Mouse (Mus musculus): Measurements from ENCODE around the gene Gm17359.
"Not testable (repeated sequence)": the region's sequence is repeated elsewhere in the genome, so short reads cannot be mapped to it uniquely, and the experiment has no call there.

Gene Gm17359

DNA sequence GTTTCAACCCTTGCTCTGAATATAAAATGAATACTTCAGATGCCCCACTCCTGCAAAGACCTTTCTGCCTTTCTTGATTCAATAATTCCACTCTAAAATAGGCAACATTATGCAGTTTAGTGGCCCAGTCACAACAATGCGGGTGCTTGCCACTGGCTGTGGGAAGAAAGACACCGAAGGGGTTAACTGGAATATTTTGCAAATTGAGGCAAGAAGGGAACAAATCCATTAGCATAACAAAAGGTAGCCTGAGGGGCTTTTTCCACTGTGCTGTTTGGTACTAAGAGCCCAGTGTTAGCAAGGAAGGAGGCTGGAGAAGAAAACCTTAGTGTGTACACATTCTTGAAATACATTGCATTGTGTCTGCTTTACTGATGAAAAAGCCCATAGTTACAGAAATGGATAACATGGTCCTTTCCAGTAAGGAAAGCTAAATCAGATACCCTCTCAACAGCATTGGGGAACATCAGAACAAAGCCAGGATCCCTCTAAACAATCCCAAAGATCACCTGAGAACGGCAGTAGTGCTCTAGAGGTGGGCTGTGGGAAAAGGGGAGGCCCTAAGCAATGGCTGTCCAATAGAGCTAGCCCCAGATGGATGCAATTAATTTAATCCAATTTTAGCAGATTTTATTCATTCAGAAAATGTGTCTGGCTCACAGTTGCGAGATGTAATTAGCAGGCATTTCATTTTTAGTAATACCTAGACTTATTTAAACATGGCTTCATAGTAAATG, 80.7 kb downstream of the Gm17359 start:
- peak; percentile 78 for DNase-seq

- no peak for DNase-seq
Observed at GRCm38 (mm10) chr3:79418921-79419320, 82.5 kb downstream of the Gm17359 start.

DNA sequence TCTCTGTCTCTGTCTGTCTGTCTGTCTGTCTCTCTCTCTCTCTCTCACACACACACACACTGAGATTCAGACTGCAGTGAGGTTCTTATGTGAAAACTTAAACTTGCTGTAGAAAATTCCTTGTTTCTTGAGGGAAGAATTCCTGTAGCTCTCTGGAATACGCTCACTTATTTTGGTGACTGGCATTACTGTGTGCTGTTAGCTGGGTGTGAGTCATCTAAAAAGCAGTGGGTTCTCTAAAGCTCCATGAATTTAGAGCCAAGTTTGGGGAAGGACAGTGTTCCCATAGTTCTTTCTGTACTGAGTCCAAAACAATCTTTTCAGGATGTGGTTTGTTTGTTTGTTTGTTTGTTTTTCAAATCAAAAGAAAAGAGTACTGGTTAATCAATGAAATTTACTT, 89.0 kb downstream of the Gm17359 start:
- no peak for DNase-seq

GRCm38 (mm10) chr3:79433593-79433992, 97.1 kb downstream of the Gm17359 start:
- no peak for DNase-seq

GRCm38 (mm10) chr3:79434436-79434835, 98.0 kb downstream of the Gm17359 start:
- no peak for DNase-seq

GRCm38 (mm10) chr3:79434985-79435384, 98.5 kb downstream of the Gm17359 start:
- DNase-seq, result no peak

GRCm38 (mm10) chr3:79436186-79436585, 99.7 kb downstream of the Gm17359 start:
- DNase-seq, result no peak

- DNase-seq, result no peak
Observed at GRCm38 (mm10) chr3:79438276-79438675, 101.8 kb downstream of the Gm17359 start.

DNA sequence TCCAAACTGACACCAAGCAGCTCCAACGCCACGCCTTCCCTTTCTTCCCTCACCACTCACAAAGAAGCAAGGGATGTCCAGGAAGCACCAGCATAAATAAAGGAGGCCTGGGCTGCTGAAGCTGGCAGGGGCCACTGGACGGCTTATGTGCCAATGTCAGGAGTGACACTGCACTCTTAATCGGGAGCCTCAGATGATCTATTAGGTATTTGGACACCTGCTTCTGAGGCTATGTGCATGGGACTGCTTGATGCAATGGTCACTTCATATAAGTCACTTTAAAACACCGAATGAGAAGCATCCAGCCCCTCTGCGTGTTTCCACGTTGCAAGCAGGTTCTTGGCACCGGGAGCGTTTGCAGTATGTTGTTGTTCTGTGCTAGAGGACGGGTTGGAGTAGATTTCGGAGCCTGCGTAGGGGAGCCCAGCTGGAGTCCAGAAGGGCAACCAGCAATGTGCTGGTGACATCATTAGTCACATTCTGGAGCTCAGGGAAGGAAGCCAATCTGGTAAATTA, 104.6 kb downstream of the Gm17359 start:
- DNase-seq, result no peak

DNA sequence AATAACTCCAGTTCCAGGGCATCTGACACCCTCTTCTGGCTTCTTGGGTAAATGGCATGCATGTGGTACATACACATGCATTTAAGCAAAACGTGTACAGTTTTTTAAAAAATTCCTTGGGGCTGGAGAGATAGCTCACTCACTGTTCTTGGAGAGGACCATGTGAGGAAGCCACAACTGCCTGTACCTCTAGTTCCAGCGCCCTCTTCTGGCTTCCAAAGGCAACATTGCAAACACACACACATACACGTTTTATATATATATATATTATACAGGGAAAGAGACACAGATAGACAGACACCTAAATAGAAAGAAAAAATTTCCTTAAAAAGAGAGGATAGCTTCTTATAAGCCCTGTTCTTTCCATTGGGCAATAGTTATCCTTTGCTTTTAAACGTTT, 107.4 kb downstream of the Gm17359 start:
- no peak for DNase-seq

- no peak for DNase-seq
Observed at GRCm38 (mm10) chr3:79445041-79445440, 108.6 kb downstream of the Gm17359 start.

- no peak for DNase-seq
Observed at GRCm38 (mm10) chr3:79446124-79446523, 109.7 kb downstream of the Gm17359 start.

GRCm38 (mm10) chr3:79446648-79447047, 110.2 kb downstream of the Gm17359 start:
- DNase-seq, result not testable (repeated sequence)

DNA sequence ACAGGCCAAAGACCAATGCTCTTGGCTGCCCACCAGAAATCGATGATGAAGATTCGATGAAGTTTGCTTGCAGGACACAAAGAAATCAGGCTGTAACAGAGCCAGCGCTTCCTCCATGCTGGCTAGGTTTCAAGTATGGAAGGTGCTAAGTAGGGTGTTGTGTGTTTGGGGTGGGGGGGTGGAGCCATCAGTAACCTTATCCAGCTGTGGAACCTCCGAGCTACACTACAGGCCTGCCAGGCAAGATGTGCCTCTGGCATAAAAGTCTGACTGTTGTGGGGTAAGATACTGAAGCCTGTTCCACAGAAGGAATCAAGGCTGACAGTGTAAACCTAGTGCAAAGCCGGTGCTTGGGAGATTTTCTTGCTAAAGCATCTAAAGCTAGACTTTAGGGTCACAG, 112.0 kb downstream of the Gm17359 start:
- no peak for DNase-seq

- DNase-seq, result peak; percentile 37
Observed at GRCm38 (mm10) chr3:79449361-79449760, 112.9 kb downstream of the Gm17359 start.

GRCm38 (mm10) chr3:79452696-79453263, 116.3 kb downstream of the Gm17359 start:
- peak; percentile 77 for DNase-seq

- DNase-seq, result peak; percentile 31
Observed at GRCm38 (mm10) chr3:79455761-79456160, 119.3 kb downstream of the Gm17359 start.

DNA sequence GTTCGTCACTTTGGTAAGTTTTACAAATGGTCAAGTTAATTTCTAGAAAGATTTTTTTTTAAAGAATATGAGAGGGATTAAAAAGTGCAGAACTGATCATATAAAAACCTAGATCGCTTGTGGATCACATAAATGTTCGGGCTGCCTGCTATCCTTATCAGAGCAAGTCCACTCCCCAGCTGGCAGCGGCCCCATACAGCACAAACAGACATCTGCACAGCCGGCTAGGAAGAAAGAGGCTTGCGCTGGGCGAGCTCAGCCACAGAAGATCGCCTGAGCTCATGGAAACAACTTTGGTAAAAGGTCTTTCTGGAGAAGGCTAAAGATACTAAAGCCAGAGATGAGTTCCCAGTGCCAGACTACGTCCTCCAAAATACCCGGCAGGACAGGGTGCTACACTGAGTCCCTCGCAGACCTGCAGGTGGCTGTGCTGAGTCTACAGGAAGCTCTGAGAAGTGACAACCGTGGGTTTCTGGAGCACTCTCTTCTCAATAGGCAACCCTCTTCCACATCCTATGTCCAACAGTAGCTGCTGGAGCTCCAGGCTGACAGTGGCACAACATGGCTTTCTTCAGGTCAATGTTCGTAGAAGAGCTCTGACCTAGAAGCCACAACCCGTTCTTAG, 122.3 kb downstream of the Gm17359 start:
- no peak for DNase-seq

GRCm38 (mm10) chr3:79469440-79469839, 133.0 kb downstream of the Gm17359 start:
- DNase-seq, result no peak

DNA sequence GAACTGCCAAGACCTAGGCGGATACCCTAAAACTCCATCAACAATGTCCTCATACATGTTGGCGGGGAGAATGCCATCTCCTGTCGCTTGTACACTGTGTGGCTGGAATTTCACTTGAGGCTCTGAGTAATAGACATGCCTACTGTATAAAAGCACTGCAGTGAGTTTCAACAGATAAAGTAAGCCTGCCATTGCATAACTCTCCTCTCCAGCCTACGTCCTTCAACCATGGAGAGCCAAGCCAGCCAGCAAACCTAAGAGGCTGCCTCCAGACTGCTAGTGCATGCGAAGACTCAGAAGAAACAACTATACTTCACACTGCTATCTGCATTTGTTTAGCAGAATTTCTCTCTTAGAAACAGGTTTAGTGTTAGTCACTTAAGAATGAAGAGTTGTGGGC, 135.9 kb downstream of the Gm17359 start:
- no peak for DNase-seq

DNA sequence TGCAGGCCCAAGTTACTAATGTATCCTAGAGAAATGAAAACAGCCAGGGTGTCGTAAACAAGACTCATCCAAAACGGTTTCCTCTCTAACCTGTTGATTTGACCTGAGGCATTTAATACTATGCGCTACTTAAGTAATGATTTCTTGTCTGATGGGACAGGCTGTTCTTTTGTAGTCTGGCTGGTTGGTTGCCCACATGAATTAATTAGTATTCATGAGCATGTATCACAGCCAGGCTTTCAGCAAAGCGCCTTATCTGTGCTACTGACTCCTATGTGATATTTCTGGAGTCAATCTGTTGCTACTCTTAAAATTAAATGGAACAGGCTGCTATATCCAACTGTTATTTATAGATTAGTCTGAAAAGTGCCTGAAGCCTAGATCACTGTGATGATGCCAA, 138.4 kb downstream of the Gm17359 start:
- DNase-seq, result no peak

DNA sequence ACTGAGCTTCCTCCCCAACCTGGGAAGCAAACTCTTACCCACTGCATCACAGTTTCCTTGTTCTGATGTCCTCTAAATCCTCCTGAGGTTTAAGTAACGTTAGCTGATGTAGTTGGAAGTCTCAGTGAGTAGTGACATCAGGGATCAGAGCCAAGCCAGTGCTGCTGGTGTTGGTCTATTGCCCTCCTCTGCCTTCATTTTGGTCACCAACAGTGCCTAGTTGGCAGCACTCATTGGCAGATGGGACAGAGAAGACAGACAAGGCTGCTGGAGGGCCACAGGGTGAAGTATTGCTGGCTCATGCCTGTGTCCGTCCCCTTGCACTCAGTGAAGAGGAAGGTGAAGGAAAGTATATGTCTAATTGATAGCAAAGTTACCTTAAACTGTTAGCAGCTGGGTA, 139.5 kb downstream of the Gm17359 start:
- no peak for DNase-seq

DNA sequence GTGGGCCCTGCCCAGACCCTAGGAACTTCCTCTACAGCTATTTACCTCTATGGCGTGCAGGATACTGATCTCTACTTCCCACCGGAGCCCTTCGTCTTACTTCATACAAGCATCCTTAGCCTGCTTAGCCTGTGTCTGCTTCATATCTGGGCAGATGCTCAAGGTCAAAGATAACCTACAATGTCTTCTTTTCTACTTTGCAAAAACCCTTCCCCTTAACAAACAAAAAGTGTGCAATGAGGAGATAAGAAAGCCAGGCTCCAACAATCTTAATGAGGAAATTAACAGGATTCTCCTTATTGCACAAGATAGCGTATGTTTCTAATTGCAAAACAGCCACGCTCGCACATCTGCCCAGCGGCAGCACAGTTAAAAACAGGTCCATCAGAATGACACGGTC, 141.9 kb downstream of the Gm17359 start:
- no peak for DNase-seq

GRCm38 (mm10) chr3:79478880-79479279, 142.4 kb downstream of the Gm17359 start:
- DNase-seq, result no peak

Data from embryo, embryonic 11 days (tissue).